10 mouse cellular contexts compared by ENCODE assay signal in genomic region chr1:134298636-134299411, GRCm38 (mm10). TPM values are rescaled to one million over a fixed set of nuclear protein-coding genes. Genes with fewer than 3 reads are reported as not detected.
DNase-seq lines count a peak whose midpoint lies in the region; ATAC-seq lines count a peak whose summit lies in the region.
"Had no signal": no experiment of that assay in that cellular context is flagged by ENCODE, and none has a peak within 500 bp of the region (broad histone marks: within the 10 kb centered on the region; RNA-seq: fewer than 3 reads in every experiment).

No protein-coding gene starts in this region.

- no peaks in the 10 kb centered on the region for H3K36me3 ChIP-seq in forebrain, embryonic 11.5 days (ENCODE audit: control insufficient read depth, insufficient read depth, low read length)
- 0 out of 2 replicates have a peak, but pooled peaks cover under 1% of the 10 kb centered on the region for H3K36me3 ChIP-seq in hindbrain, embryonic 12.5 days
- H3K36me3 ChIP-seq in liver, embryonic 16.5 days (ENCODE audit: control insufficient read depth, insufficient read depth): no peaks in the 10 kb centered on the region

- H3K4me1 ChIP-seq in forebrain, embryonic 11.5 days (replicated peaks; ENCODE audit: control insufficient read depth, insufficient read depth, low read length): peaks cover 10% of the 10 kb centered on the region
- peaks cover 26% of the 10 kb centered on the region for H3K4me1 ChIP-seq in hindbrain, embryonic 12.5 days
- H3K4me1 ChIP-seq in liver, embryonic 16.5 days (ENCODE audit: control insufficient read depth, low read depth, low read length): peaks cover 3% of the 10 kb centered on the region; the same call in 1 of the 2 replicates

- WGBS in forebrain, embryonic 11.5 days: 2% methylated on average over 59 of the region's 59 CpGs
- 2% methylated on average over 45 of the region's 59 CpGs for WGBS in hindbrain, embryonic 12.5 days
- 5% methylated on average over 57 of the region's 59 CpGs for WGBS in liver, embryonic 16.5 days (ENCODE audit: insufficient replicate concordance)

- peak overlapping the region; percentile 60 for H3K4me3 ChIP-seq in forebrain, embryonic 11.5 days (ENCODE audit: low read depth, low read length)
- peak overlapping the region; percentile 55 for H3K4me3 ChIP-seq in hindbrain, embryonic 12.5 days
- H3K4me3 ChIP-seq in liver, embryonic 16.5 days (ENCODE audit: low read depth, low read length): peak overlapping the region; percentile 50

- H3K9me3 ChIP-seq in forebrain, embryonic 11.5 days (ENCODE audit: control insufficient read depth, low read length): no peaks in the 10 kb centered on the region
- 0 out of 2 replicates have a peak, but pooled peaks cover under 1% of the 10 kb centered on the region for H3K9me3 ChIP-seq in hindbrain, embryonic 12.5 days (replicated peaks)
- H3K9me3 ChIP-seq in liver, embryonic 16.5 days (replicated peaks; ENCODE audit: control insufficient read depth, low read length): no peaks in the 10 kb centered on the region

- H3K27ac ChIP-seq in forebrain, embryonic 11.5 days (ENCODE audit: low read depth, low read length): no peak overlapping the region
- no peak overlapping the region for H3K27ac ChIP-seq in hindbrain, embryonic 12.5 days
- no peak overlapping the region for H3K27ac ChIP-seq in liver, embryonic 16.5 days (ENCODE audit: low read length)

- peaks cover 24% of the 10 kb centered on the region; the same call in 1 of the 2 replicates for H3K27me3 ChIP-seq in forebrain, embryonic 11.5 days (ENCODE audit: control insufficient read depth, insufficient read depth, low read length)
- H3K27me3 ChIP-seq in hindbrain, embryonic 12.5 days: peaks cover 46% of the 10 kb centered on the region
- H3K27me3 ChIP-seq in liver, embryonic 16.5 days (ENCODE audit: control insufficient read depth, insufficient read depth, low read depth, low read length): peaks cover 28% of the 10 kb centered on the region
- H3K27me3 ChIP-seq: CH12.LX had no signal

- H3K4me2 ChIP-seq in forebrain, embryonic 11.5 days (ENCODE audit: low read depth, low read length, severe bottlenecking): peak overlapping the region; percentile 96
- H3K4me2 ChIP-seq in hindbrain, embryonic 12.5 days (replicated peaks): peak overlapping the region; percentile 99
- peak overlapping the region; percentile 70 for H3K4me2 ChIP-seq in liver, embryonic 16.5 days (ENCODE audit: low read depth, low read length)

- H3K9ac ChIP-seq in forebrain, embryonic 11.5 days (ENCODE audit: low read length): peak overlapping the region; percentile 69
- peak overlapping the region; percentile 77 for H3K9ac ChIP-seq in hindbrain, embryonic 12.5 days
- H3K9ac ChIP-seq in liver, embryonic 16.5 days (ENCODE audit: low read depth, low read length): peak overlapping the region; percentile 29; the same call in 1 of the 2 replicates

- peak; percentile 95 for DNase-seq in heart, adult 11 months
- no peak for DNase-seq in heart, adult 8-10 months (ENCODE audit: low spot score)
- DNase-seq in adrenal gland, postnatal 36 days: peak; percentile 42 to 47
- DNase-seq in forebrain, embryonic 11.5 days (ENCODE audit: low spot score): peak; percentile 77

- peak; percentile 58; the same call in 1 of the 2 replicates for ATAC-seq in forebrain, embryonic 11.5 days (replicated peaks; ENCODE audit: low FRiP score)
- ATAC-seq in hindbrain, embryonic 12.5 days (ENCODE audit: low FRiP score): peak; percentile 68
- ATAC-seq in liver, embryonic 16.5 days (ENCODE audit: low read depth): no peak
- ATAC-seq in neutrophil, adult 5-6 weeks (ENCODE audit: extremely low read depth, insufficient number of reproducible peaks, low FRiP score, poor library complexity, severe bottlenecking): 0 out of 2 replicates have a peak, but pooled peaks have one; percentile 18
- no peak for ATAC-seq in monocyte, adult 5-6 weeks (replicated peaks; ENCODE audit: insufficient number of reproducible peaks, low FRiP score, low TSS enrichment, poor library complexity, severe bottlenecking)

RNA-seq across cellular contexts. Expression of gene Myog, which starts 9.0 kb away (rescaled TPM):
- not detected for total RNA-seq in heart, adult 8-10 months (2022)
- total RNA-seq in adrenal gland, postnatal 36 days (2021): not detected
- polyA plus RNA-seq in forebrain, embryonic 11.5 days (2014; fragmentation: Nextera tagmentation; extraction: Ambion mirVana): not detected in 2 replicates
- 7.8 and 36.7 TPM in 2 replicates for polyA plus RNA-seq in hindbrain, embryonic 12.5 days (2016; fragmentation: Nextera tagmentation; extraction: Ambion mirVana)
- 2.4 and 4.4 TPM in 2 replicates for polyA plus RNA-seq in liver, embryonic 16.5 days (2015; fragmentation: Nextera tagmentation; extraction: Ambion mirVana)
- total RNA-seq in neutrophil, adult 5-6 weeks (2017): not detected in 2 replicates
- total RNA-seq in monocyte, adult 5-6 weeks (2017): not detected in 3 replicates
- total RNA-seq: CH12.LX; layer of hippocampus, postnatal 10 days had no signal

RNA-seq across cellular contexts. Expression of gene Ppfia4, which starts 33.9 kb away (rescaled TPM):
- 1 to 10 TPM in 1 of 4 experiments, under 1 TPM in 3; 0.63 to 1.1 (median 0.95) TPM for total RNA-seq in heart, adult 8-10 months (2022)
- total RNA-seq in adrenal gland, postnatal 36 days (2021): 1 to 10 TPM in 1 of 2 experiments, under 1 TPM in 1; 0.60 to 1.1 TPM
- polyA plus RNA-seq in forebrain, embryonic 11.5 days (2014; fragmentation: Nextera tagmentation; extraction: Ambion mirVana): 1.7 and 2.5 TPM in 2 replicates
- polyA plus RNA-seq in hindbrain, embryonic 12.5 days (2016; fragmentation: Nextera tagmentation; extraction: Ambion mirVana): 6.3 and 7.8 TPM in 2 replicates
- 1.7 and 2.0 TPM in 2 replicates for polyA plus RNA-seq in liver, embryonic 16.5 days (2015; fragmentation: Nextera tagmentation; extraction: Ambion mirVana)
- total RNA-seq in neutrophil, adult 5-6 weeks (2017): 2.9 and 3.2 TPM in 2 replicates
- total RNA-seq in monocyte, adult 5-6 weeks (2017): 20.4 to 28.3 TPM (median 20.4 TPM) in 3 replicates

Comparison
In these comparisons a context has a peak if more than half of its experiments do, and no peak if none do; other contexts are left out.
1. ATAC-seq: peak in forebrain, embryonic 11.5 days (single experiment), hindbrain, embryonic 12.5 days (single experiment) and neutrophil, adult 5-6 weeks (single experiment); none in liver, embryonic 16.5 days (single experiment) and monocyte, adult 5-6 weeks (single experiment).
2. Peak in every context shown above with its lines, with median percentiles within 50 percentile points of each other: H3K4me2 ChIP-seq, H3K4me3 ChIP-seq and H3K9ac ChIP-seq.